Mouse (Mus musculus) embryonic fibroblast, embryonic 13.5 days (primary cell): ENCODE results near the gene Acly.

Experiments
- CTCF ChIP-seq: IDR thresholded peaks from 2 replicates; pipeline ENCODE4 v1.5.1; 2011; ENCODE audit warnings: mild to moderate bottlenecking, control low read depth, low read length, moderate library complexity, borderline replicate concordance; ENCODE audit not compliant: insufficient read depth
- POLR2A ChIP-seq: IDR thresholded peaks from 2 replicates; pipeline ENCODE4 v1.6.1; 2011; ENCODE audit warnings: low read depth, mild to moderate bottlenecking, control low read depth, low read length, moderate library complexity

DNA sequence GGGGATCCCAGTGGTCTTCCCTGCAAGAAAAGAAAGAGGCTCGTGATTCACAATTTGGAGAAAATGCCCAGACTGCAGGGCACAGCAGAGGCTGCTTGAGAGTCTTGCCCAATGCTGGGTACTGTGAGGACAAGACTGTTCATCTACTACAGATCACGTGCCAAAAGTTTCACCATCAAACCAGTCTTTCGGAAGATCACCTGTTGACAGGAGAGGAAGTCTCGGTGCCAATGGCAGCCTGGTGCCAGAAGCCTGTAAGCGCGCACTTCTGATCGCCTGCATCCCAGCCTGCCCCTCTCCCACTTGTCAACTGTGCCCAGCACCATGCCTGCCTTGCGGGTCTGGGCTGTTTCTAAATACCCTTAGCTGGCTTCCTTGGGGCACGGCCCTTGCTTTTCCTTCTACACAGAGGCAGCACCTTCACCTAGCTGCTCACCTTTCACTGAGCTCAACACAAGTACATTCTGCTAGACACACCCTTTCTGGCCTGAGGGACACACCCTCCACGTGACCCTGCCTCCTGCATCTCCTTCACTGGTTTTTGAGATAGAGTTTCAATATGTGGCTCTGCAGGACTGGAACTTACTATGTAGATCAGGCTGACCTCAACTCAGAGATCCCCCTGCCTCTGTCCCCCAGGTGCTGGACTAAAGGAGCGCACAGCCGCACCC lies 22.7 kb downstream of the Acly start:
- no peak for TF ChIP-seq POLR2A
- TF ChIP-seq CTCF, result no peak
